8 mouse cellular contexts compared by ENCODE assay signal in genomic region chr2:147307488-147308386, GRCm38 (mm10). TPM values are rescaled to one million over a fixed set of nuclear protein-coding genes. Genes with fewer than 3 reads are reported as not detected.
DNase-seq lines count a peak whose midpoint lies in the region; TF ChIP-seq lines count a peak whose summit lies in the region.

No protein-coding gene starts in this region.

- intact Hi-C loops in heart, postnatal 10 days (cut with DNase I), result loop anchor here (2.0 to 5.0 kb wide), 4 partner anchors 100 to 687 kb away; no protein-coding TSS in a partner anchor

- no peaks in the 10 kb centered on the region for H3K36me3 ChIP-seq in ES-E14 (ENCODE audit: control insufficient read depth, insufficient read depth, low read length, poor library complexity, severe bottlenecking)

- no peak overlapping the region for H3K27ac ChIP-seq in ES-E14 (ENCODE audit: insufficient read depth, low read depth, low read length, poor library complexity, severe bottlenecking)
- no peak overlapping the region for H3K27ac ChIP-seq in bone marrow macrophage, adult 2 months (ENCODE audit: insufficient read depth, low read depth, low read length)
- no peak overlapping the region for H3K27ac ChIP-seq in embryonic fibroblast, embryonic 13.5 days (ENCODE audit: insufficient read depth, low read length)

- peak; percentile 62 for DNase-seq in ES-E14 (ENCODE audit: low read depth, low spot score)
- DNase-seq in heart, postnatal 10 days, result peak; percentile 65 to 82
- DNase-seq in kidney, postnatal 36 days, result peak; percentile 39 to 82
- peak; percentile 35 to 40 for DNase-seq in lung, adult 18-20 months
- DNase-seq in retina, adult 2 months (ENCODE audit: low read depth, low spot score), result peak; percentile 26
- peak; percentile 47 to 49 for DNase-seq in urinary bladder, postnatal 36 days (ENCODE audit: low spot score in 2 of 2)

- 0 out of 4 replicates have a peak, but pooled peaks cover 0 to 2% of the 10 kb centered on the region in 2 experiments for H3K4me1 ChIP-seq in ES-E14 (ENCODE audit: control insufficient read depth in 2 of 2, insufficient read depth in 2 of 2, low read length in 2 of 2, poor library complexity in 1 of 2)
- no peaks in the 10 kb centered on the region for H3K4me1 ChIP-seq in bone marrow macrophage, adult 2 months (ENCODE audit: control insufficient read depth, insufficient read depth, low read length)
- no peaks in the 10 kb centered on the region for H3K4me1 ChIP-seq in embryonic fibroblast, embryonic 13.5 days (ENCODE audit: control insufficient read depth, insufficient read depth, low read length)

- H3K4me3 ChIP-seq in ES-E14 (ENCODE audit: insufficient read depth in 1 of 2, low read depth in 1 of 2, low read length in 2 of 2, poor library complexity in 1 of 2, severe bottlenecking in 1 of 2), result no peak overlapping the region
- H3K4me3 ChIP-seq in bone marrow macrophage, adult 2 months (ENCODE audit: insufficient read depth, low read length), result no peak overlapping the region
- H3K4me3 ChIP-seq in embryonic fibroblast, embryonic 13.5 days (ENCODE audit: insufficient read depth, low read length), result no peak overlapping the region

- TF ChIP-seq POLR2A in bone marrow macrophage, adult 2 months (IDR thresholded peaks at IDR 0.05; ENCODE audit: borderline replicate concordance, low read depth, low read length), result no peak
- TF ChIP-seq POLR2A in embryonic fibroblast, embryonic 13.5 days (IDR thresholded peaks at IDR 0.05; ENCODE audit: low read depth, low read length), result no peak

- in situ Hi-C loops in ES-E14 (cut with MboI; ENCODE audit: low sequenced_read_pairs in 2 of 2, unreplicated experiment in 2 of 2), result loop anchor here (5.0 to 25.0 kb wide), 3 partner anchors 103 to 345 kb away; partner anchors contain the start of gene Nkx2-2 (in 1 of the 2)

- peak; percentile 54 for TF ChIP-seq CTCF in bone marrow macrophage, adult 2 months (IDR thresholded peaks at IDR 0.05; ENCODE audit: low read depth, low read length)
- peak; percentile 99 for TF ChIP-seq CTCF in embryonic fibroblast, embryonic 13.5 days (IDR thresholded peaks at IDR 0.05; ENCODE audit: borderline replicate concordance, insufficient read depth, low read length)

- H3K9ac ChIP-seq in ES-E14 (ENCODE audit: insufficient read depth, low read depth, low read length, poor library complexity, severe bottlenecking), result no peak overlapping the region

- H3K9me3 ChIP-seq in ES-E14 (ENCODE audit: control insufficient read depth, insufficient read depth, low read depth, low read length), result no peaks in the 10 kb centered on the region

TF ChIP-seq in ES-E14, 5 proteins besides CTCF, POLR2A, EP300 and RAD21:
- peak; percentile 89; the same call in 1 of the 2 replicates for TF ChIP-seq ZC3H11A (IDR thresholded peaks at IDR 0.05; ENCODE audit: borderline replicate concordance, low read depth, low read length)
- no peak for TF ChIP-seq HCFC1 (IDR thresholded peaks at IDR 0.05; ENCODE audit: borderline replicate concordance, insufficient read depth, low read length)

RNA-seq across cellular contexts. Expression of gene Pax1, which starts 54.0 kb away (rescaled TPM):
- 0.31 TPM in 1 of 2 replicates, not detected in the other for total RNA-seq in ES-E14 (2012; rRNA removed)
- polyA plus RNA-seq in bone marrow macrophage, adult 2 months (2012; ENCODE audit: insufficient read depth, insufficient read length, missing spikeins), result not detected in 2 replicates
- 6.9 and 13.6 TPM in 2 replicates for polyA plus RNA-seq in embryonic fibroblast, embryonic 13.5 days (2011; ENCODE audit: insufficient read length, low read depth, missing spikeins)
- not detected for total RNA-seq in heart, postnatal 10 days (2021)
